Mouse (Mus musculus) hindbrain, embryonic 11.5 days (tissue): ENCODE data around the gene Hoxc11. TPM values are rescaled to one million over a fixed set of nuclear protein-coding genes. Genes with fewer than 3 reads are reported as not detected.

Source experiments
- ATAC-seq: fragments of 200-750 bp; cut with Nextera tagmentation; 2 replicates; pipeline ENCODE4 v1.8.0; 2017; ENCODE audit warnings: mild to moderate bottlenecking, moderate TSS enrichment, moderate library complexity; ENCODE audit not compliant: low FRiP score
- DNase-seq: peaks from one replicate; pipeline ENCODE4 v3.0.0-alpha.2; 2015; ENCODE audit warnings: low spot score
- H3K27ac ChIP-seq: fragments of 300-500 bp; sonication (generic); 2 replicates; pipeline ENCODE4 v1.5.1; 2014; ENCODE audit warnings: mild to moderate bottlenecking, low read depth, low read length
- H3K27me3 ChIP-seq: fragments of 300-500 bp; sonication (generic); 2 replicates; pipeline ENCODE4 v1.6.1; 2014; ENCODE audit warnings: mild to moderate bottlenecking, low read length, moderate library complexity, mixed read lengths; ENCODE audit not compliant: control insufficient read depth, insufficient read depth
- H3K36me3 ChIP-seq: fragments of 300-500 bp; sonication (generic); 2 replicates; pipeline ENCODE4 v1.6.1; 2014; ENCODE audit warnings: mild to moderate bottlenecking, low read length, moderate library complexity, mixed read lengths; ENCODE audit not compliant: control insufficient read depth, insufficient read depth
- H3K4me1 ChIP-seq: fragments of 300-500 bp; sonication (generic); replicated peaks from 2 replicates; pipeline ENCODE4 v1.6.1; 2014; ENCODE audit warnings: low read length, mixed read lengths; ENCODE audit not compliant: control insufficient read depth, insufficient read depth
- H3K4me2 ChIP-seq: fragments of 300-500 bp; sonication (generic); replicated peaks from 2 replicates; pipeline ENCODE4 v1.6.1; 2014; ENCODE audit warnings: mild to moderate bottlenecking, low read depth, low read length
- H3K4me3 ChIP-seq: fragments of 300-500 bp; sonication (generic); 2 replicates; pipeline ENCODE4 v1.5.1; 2014; ENCODE audit warnings: low read depth, low read length
- H3K9ac ChIP-seq: fragments of 300-500 bp; sonication (generic); 2 replicates; pipeline ENCODE4 v1.6.1; 2014; ENCODE audit warnings: low read depth, low read length
- H3K9me3 ChIP-seq: fragments of 300-500 bp; sonication (generic); 2 replicates; pipeline ENCODE4 v1.6.1; 2016; ENCODE audit warnings: low read length; ENCODE audit not compliant: control insufficient read depth
- WGBS: fragments of 180-500 bp; shearing (Covaris S2); extraction: QIAGEN DNeasy Blood & Tissue Kit; methylation state at CpG from one replicate; pipeline ENCODE4 v1.1.7; 2014; 5-methylcytosine and 5-hydroxymethylcytosine counted together
- polyA plus RNA-seq: library from polyadenylated mRNA; unstranded; fragments of >200 nt; fragmentation: Nextera tagmentation; extraction: Ambion mirVana; gene quantifications from 2 replicates; pipeline ENCODE4 v1.2.1, GENCODE M21; 2014

Hoxc11 gene
- polyA plus RNA-seq, 1 experiment from 2014 or later = not detected

- 2% methylated on average over 12 of the region's 12 CpGs for WGBS
- Histone ChIP-seq H3K9me3 (no peaks in the 10 kb centered on the region), H3K27ac (no peak overlapping the region), H3K4me2 (no peak overlapping the region), H3K9ac (no peak overlapping the region), H3K4me1 (no peaks in the 10 kb centered on the region), H3K27me3 (peaks cover 96% of the 10 kb centered on the region), H3K4me3 (no peak overlapping the region), H3K36me3 (no peaks in the 10 kb centered on the region)
- DNase-seq (no peak), ATAC-seq (no peak)
These were observed 29.5 kb downstream of the Hoxc11 start for GRCm38 (mm10) chr15:102983716-102984115.

GRCm38 (mm10) chr15:102984521-102984920 is 30.3 kb downstream of the Hoxc11 start:
- Histone ChIP-seq H3K9me3 (no peaks in the 10 kb centered on the region), H3K27me3 (peaks cover 96% of the 10 kb centered on the region), H3K27ac (no peak overlapping the region), H3K4me3 (no peak overlapping the region), H3K4me2 (no peak overlapping the region), H3K36me3 (no peaks in the 10 kb centered on the region), H3K9ac (no peak overlapping the region), H3K4me1 (no peaks in the 10 kb centered on the region)
- no peak for ATAC-seq
- WGBS = 4% methylated on average over 10 of the region's 10 CpGs
- DNase-seq = no peak

GRCm38 (mm10) chr15:102984925-102985324 is 30.7 kb downstream of the Hoxc11 start:
- DNase-seq (no peak), ATAC-seq (no peak)
- Histone ChIP-seq H3K36me3 (no peaks in the 10 kb centered on the region), H3K4me3 (no peak overlapping the region), H3K27ac (no peak overlapping the region), H3K4me1 (no peaks in the 10 kb centered on the region), H3K9ac (no peak overlapping the region), H3K4me2 (no peak overlapping the region), H3K27me3 (peaks cover 96% of the 10 kb centered on the region), H3K9me3 (no peaks in the 10 kb centered on the region)
- WGBS = 4% methylated on average over 3 of the region's 3 CpGs

- Histone ChIP-seq H3K9me3 (no peaks in the 10 kb centered on the region), H3K4me3 (no peak overlapping the region), H3K27me3 (peaks cover 96% of the 10 kb centered on the region), H3K27ac (no peak overlapping the region), H3K4me2 (no peak overlapping the region), H3K9ac (no peak overlapping the region), H3K4me1 (0 out of 2 replicates have a peak, but pooled peaks cover 5% of the 10 kb centered on the region), H3K36me3 (no peaks in the 10 kb centered on the region)
- ATAC-seq = peak; percentile 72; the same call in 1 of the 2 replicates
- 3% methylated on average over 21 of the region's 21 CpGs for WGBS
- peak; percentile 98 for DNase-seq
These were observed 33.1 kb downstream of the Hoxc11 start for GRCm38 (mm10) chr15:102987124-102987833.

- Histone ChIP-seq H3K9me3 (no peaks in the 10 kb centered on the region), H3K4me1 (0 out of 2 replicates have a peak, but pooled peaks cover 5% of the 10 kb centered on the region), H3K9ac (no peak overlapping the region), H3K27ac (no peak overlapping the region), H3K4me3 (no peak overlapping the region), H3K36me3 (no peaks in the 10 kb centered on the region), H3K4me2 (no peak overlapping the region), H3K27me3 (peaks cover 96% of the 10 kb centered on the region)
- ATAC-seq (no peak), DNase-seq (no peak)
- WGBS = 11% methylated on average over 5 of the region's 5 CpGs
These were observed 33.9 kb downstream of the Hoxc11 start for GRCm38 (mm10) chr15:102988078-102988477.

GRCm38 (mm10) chr15:102990461-102991397 is 36.5 kb downstream of the Hoxc11 start, which contains the start of gene Hoxc8:
TSS of gene Hoxc8 (plus strand) at chr15:102990607.
- H3K4me1 ChIP-seq = 0 out of 2 replicates have a peak, but pooled peaks cover 5% of the 10 kb centered on the region
- H3K4me3 ChIP-seq = no peak within 1 kb of the TSS
- H3K9ac ChIP-seq = no peak within 1 kb of the TSS
- no peak within 1 kb of the TSS for H3K4me2 ChIP-seq
- H3K27me3 ChIP-seq = peaks cover 99% of the 10 kb centered on the region
- ATAC-seq (no peak), DNase-seq (no peak)
- H3K36me3 ChIP-seq = no peaks in the 10 kb centered on the region
- WGBS = under 1% methylated on average over 67 of the region's 69 CpGs
- no peaks in the 10 kb centered on the region for H3K9me3 ChIP-seq
- no peak within 1 kb of the TSS for H3K27ac ChIP-seq

- H3K4me3 ChIP-seq = no peak overlapping the region
- H3K27ac ChIP-seq = no peak overlapping the region
- 2% methylated on average over 7 of the region's 7 CpGs for WGBS
- no peaks in the 10 kb centered on the region for H3K9me3 ChIP-seq
- no peaks in the 10 kb centered on the region for H3K36me3 ChIP-seq
- DNase-seq (no peak), ATAC-seq (no peak)
- 0 out of 2 replicates have a peak, but pooled peaks cover 5% of the 10 kb centered on the region for H3K4me1 ChIP-seq
- H3K9ac ChIP-seq = no peak overlapping the region
- H3K4me2 ChIP-seq = no peak overlapping the region
- peaks cover 98% of the 10 kb centered on the region for H3K27me3 ChIP-seq
These were observed 37.6 kb downstream of the Hoxc11 start for GRCm38 (mm10) chr15:102991782-102992181.

GRCm38 (mm10) chr15:102992206-102992605 is 38.0 kb downstream of the Hoxc11 start:
- no peaks in the 10 kb centered on the region for H3K36me3 ChIP-seq
- H3K9ac ChIP-seq = no peak overlapping the region
- ATAC-seq (no peak), DNase-seq (no peak)
- H3K4me2 ChIP-seq = no peak overlapping the region
- no peak overlapping the region for H3K4me3 ChIP-seq
- no peak overlapping the region for H3K27ac ChIP-seq
- H3K9me3 ChIP-seq = no peaks in the 10 kb centered on the region
- under 1% methylated on average over 11 of the region's 11 CpGs for WGBS
- peaks cover 98% of the 10 kb centered on the region for H3K27me3 ChIP-seq
- 0 out of 2 replicates have a peak, but pooled peaks cover 5% of the 10 kb centered on the region for H3K4me1 ChIP-seq
